Mouse (Mus musculus) midbrain, postnatal 0 days (tissue): ENCODE results near the gene Bnc2. TPM values are rescaled to one million over a fixed set of nuclear protein-coding genes. Genes with fewer than 3 reads are reported as not detected.

Source experiments
- ATAC-seq: fragments of 200-750 bp; cut with Nextera tagmentation; 2 replicates; pipeline ENCODE4 v1.8.0; 2017; ENCODE audit warnings: moderate number of reproducible peaks, mild to moderate bottlenecking, moderate TSS enrichment, moderate library complexity; ENCODE audit not compliant: low FRiP score
- DNase-seq: peaks from one replicate; pipeline ENCODE4 v3.0.0-alpha.2; 2015; ENCODE audit warnings: low spot score
- H3K27ac ChIP-seq: fragments of 300-500 bp; sonication (generic); 2 replicates; pipeline ENCODE4 v1.5.1; 2014; ENCODE audit warnings: low read depth, mild to moderate bottlenecking, low read length, mixed read lengths
- H3K27me3 ChIP-seq: fragments of 300-500 bp; sonication (generic); 2 replicates; pipeline ENCODE4 v1.6.1; 2014; ENCODE audit warnings: low read length, control low read depth, mixed read lengths; ENCODE audit not compliant: insufficient read depth
- H3K36me3 ChIP-seq: fragments of 300-500 bp; sonication (generic); 2 replicates; pipeline ENCODE4 v1.6.1; 2014; ENCODE audit warnings: low read length, control low read depth, mixed read lengths; ENCODE audit not compliant: insufficient read depth
- H3K4me1 ChIP-seq: fragments of 300-500 bp; sonication (generic); 2 replicates; pipeline ENCODE4 v1.6.1; 2014; ENCODE audit warnings: mild to moderate bottlenecking, control low read depth, antibody characterized with exemption, low read length, mixed read lengths; ENCODE audit not compliant: insufficient read depth
- H3K4me2 ChIP-seq: fragments of 300-500 bp; sonication (generic); 2 replicates; pipeline ENCODE4 v1.6.1; 2014; ENCODE audit warnings: low read depth, mild to moderate bottlenecking, low read length, mixed read lengths; ENCODE audit not compliant: poor library complexity, severe bottlenecking
- H3K4me3 ChIP-seq: fragments of 300-500 bp; sonication (generic); 2 replicates; pipeline ENCODE4 v1.5.1; 2014; ENCODE audit warnings: low read depth, mild to moderate bottlenecking, low read length, moderate library complexity
- H3K9ac ChIP-seq: fragments of 300-500 bp; sonication (generic); replicated peaks from 2 replicates; pipeline ENCODE4 v1.6.1; 2014; ENCODE audit warnings: mild to moderate bottlenecking, low read length, moderate library complexity, mixed read lengths; ENCODE audit not compliant: poor library complexity, severe bottlenecking
- H3K9me3 ChIP-seq: fragments of 300-500 bp; sonication (generic); 2 replicates; pipeline ENCODE4 v1.6.1; 2016; ENCODE audit warnings: low read length, control low read depth
- CTCF ChIP-seq: IDR thresholded peaks from 2 replicates; pipeline ENCODE4 v1.5.1; 2016; ENCODE audit warnings: antibody characterized with exemption, mild to moderate bottlenecking
- WGBS: fragments of 180-500 bp; shearing (Covaris S2); extraction: QIAGEN DNeasy Blood & Tissue Kit; methylation state at CpG from one replicate; pipeline ENCODE4 v1.1.7; 2014; 5-methylcytosine and 5-hydroxymethylcytosine counted together
- polyA plus RNA-seq: library from polyadenylated mRNA; unstranded; fragments of >200 nt; fragmentation: Nextera tagmentation; extraction: Ambion mirVana; gene quantifications from 2 replicates; pipeline ENCODE4 v1.2.1, GENCODE M21; 2015
- total RNA-seq: library from RNA; depleted of rRNA; stranded (reverse); fragments of >200 nt; gene quantifications from 2 replicates; pipeline ENCODE4 v1.2.3, GENCODE M21; 2014; rRNA removed

Bnc2 gene
- total and polyA plus RNA-seq, 2 experiments from 2014 or later: 14.1 to 27.5 TPM

- no peak overlapping the region for H3K4me2 ChIP-seq
- no peak overlapping the region for H3K4me3 ChIP-seq
- DNase-seq (no peak), ATAC-seq (no peak)
- H3K4me1 ChIP-seq: no peaks in the 10 kb centered on the region
- H3K9ac ChIP-seq: no peak overlapping the region
- no peaks in the 10 kb centered on the region for H3K9me3 ChIP-seq
- H3K27ac ChIP-seq: no peak overlapping the region
- WGBS: 95% methylated on average over 2 of the region's 2 CpGs
- no peak for TF ChIP-seq CTCF
- no peaks in the 10 kb centered on the region for H3K36me3 ChIP-seq
- H3K27me3 ChIP-seq: no peaks in the 10 kb centered on the region
These were observed 443.8 kb downstream of the Bnc2 start for GRCm38 (mm10) chr4:84231251-84231650.

- no peak for TF ChIP-seq CTCF
- no peaks in the 10 kb centered on the region for H3K36me3 ChIP-seq
- WGBS: 87% methylated on average over 10 of the region's 10 CpGs
- no peaks in the 10 kb centered on the region for H3K9me3 ChIP-seq
- no peaks in the 10 kb centered on the region for H3K27me3 ChIP-seq
- no peak overlapping the region for H3K27ac ChIP-seq
- no peak for DNase-seq
- no peak overlapping the region for H3K4me2 ChIP-seq
- ATAC-seq: no peak
- no peak overlapping the region for H3K9ac ChIP-seq
- no peaks in the 10 kb centered on the region for H3K4me1 ChIP-seq
- H3K4me3 ChIP-seq: no peak overlapping the region
These were observed 445.7 kb downstream of the Bnc2 start for GRCm38 (mm10) chr4:84229189-84229960.

GRCm38 (mm10) chr4:84228551-84228950 lies 446.5 kb downstream of the Bnc2 start:
- TF ChIP-seq CTCF: no peak
- 92% methylated on average over 5 of the region's 5 CpGs for WGBS

More at GRCm38 (mm10) chr4:84228551-84228950, 446.5 kb downstream of the Bnc2 start:
- DNase-seq: no peak
- Histone ChIP-seq H3K27ac (no peak overlapping the region), H3K4me1 (no peaks in the 10 kb centered on the region), H3K9ac (no peak overlapping the region), H3K4me2 (no peak overlapping the region), H3K4me3 (no peak overlapping the region), H3K27me3 (no peaks in the 10 kb centered on the region), H3K36me3 (no peaks in the 10 kb centered on the region), H3K9me3 (no peaks in the 10 kb centered on the region)
- ATAC-seq: no peak

Other genes with a start within 250 kb of the Bnc2 start
- gene Cntln, start 209.0 kb upstream of the Bnc2 start, total RNA-seq: 9.3 and 10.1 TPM in 2 replicates
- gene Cntln, start 209.0 kb upstream of the Bnc2 start, polyA plus RNA-seq: 4.2 and 5.5 TPM in 2 replicates